Mouse (Mus musculus) small intestine, adult 10 weeks (tissue): Measurements from ENCODE around the gene Ugt1a1. TPM values are rescaled to one million over a fixed set of nuclear protein-coding genes. Genes with fewer than 3 reads are reported as not detected.

Experiments
- polyA plus RNA-seq: library from polyadenylated mRNA; stranded (reverse); fragments of 350-450 nt; fragmentation: Illumina TruSeq; extraction: RNeasy Lipid Tissue Mini Kit (QIAGEN cat#74804); gene quantifications from one replicate; pipeline ENCODE4 v1.2.3, GENCODE M21; 2014; ENCODE audit warnings: low replicate concordance

Gene Ugt1a1
- polyA plus RNA-seq, result 219 TPM

GRCm38 (mm10) chr1:88211812-88212211 is at the start of gene Ugt1a1:
TSS of gene Ugt1a1 (plus strand) at chr1:88211959.

GRCm38 (mm10) chr1:88165711-88166110 is 46.0 kb upstream of the Ugt1a1 start, which contains the start of gene Ugt1a5:
TSS of gene Ugt1a5 (plus strand) at chr1:88166012.

GRCm38 (mm10) chr1:88200456-88200855 is 11.3 kb upstream of the Ugt1a1 start, which contains the start of gene Ugt1a2:
TSS of gene Ugt1a2 (plus strand) at chr1:88200601.

GRCm38 (mm10) chr1:88205294-88205922 is 6.4 kb upstream of the Ugt1a1 start, which contains the start of gene Dnajb3:
TSS of gene Dnajb3 (minus strand) at chr1:88205782.

GRCm38 (mm10) chr1:88226670-88227379 is 15.1 kb downstream of the Ugt1a1 start, which contains the start of gene Mroh2a:
TSS of gene Mroh2a (plus strand) at chr1:88226986.

Other genes with a start within 250 kb of the Ugt1a1 start
- gene Usp40, start 203.4 kb upstream of the Ugt1a1 start, polyA plus RNA-seq, result 54.1 TPM
- gene Ugt1a10, start 156.6 kb upstream of the Ugt1a1 start, polyA plus RNA-seq, result not detected
- gene Ugt1a9, start 141.2 kb upstream of the Ugt1a1 start, polyA plus RNA-seq, result 145 TPM
- not detected for gene Ugt1a8, start 124.1 kb upstream of the Ugt1a1 start, polyA plus RNA-seq
- 778 TPM for gene Ugt1a7c, start 116.9 kb upstream of the Ugt1a1 start, polyA plus RNA-seq
- gene Ugt1a6b, start 108.7 kb upstream of the Ugt1a1 start, polyA plus RNA-seq, result 0.71 TPM
- gene Ugt1a6a, start 77.2 kb upstream of the Ugt1a1 start, polyA plus RNA-seq, result 29.6 TPM
- 1.3 TPM for gene Ugt1a5, start 45.9 kb upstream of the Ugt1a1 start, polyA plus RNA-seq
- 2.4 TPM for gene Ugt1a2, start 11.4 kb upstream of the Ugt1a1 start, polyA plus RNA-seq
- gene Dnajb3, start 6.2 kb upstream of the Ugt1a1 start, polyA plus RNA-seq, result 1.6 TPM
- 0.11 TPM for gene Mroh2a, start 15.0 kb downstream of the Ugt1a1 start, polyA plus RNA-seq
- gene Hjurp, start 65.7 kb downstream of the Ugt1a1 start, polyA plus RNA-seq, result 67.5 TPM
- gene Trpm8, start 65.7 kb downstream of the Ugt1a1 start, polyA plus RNA-seq, result not detected
- gene Spp2, start 195.0 kb downstream of the Ugt1a1 start, polyA plus RNA-seq, result not detected